Mouse (Mus musculus) testis, adult 2 months (tissue): ENCODE data around the gene Cngb1.

Source experiments
- CTCF ChIP-seq: fragments of 200-500 bp; IDR thresholded peaks from 2 replicates; pipeline ENCODE4 v1.5.1; 2012; ENCODE audit warnings: low read depth, mild to moderate bottlenecking, inconsistent platforms, low read length, moderate library complexity; ENCODE audit not compliant: control insufficient read depth, insufficient read depth, insufficient replicate concordance
- POLR2A ChIP-seq: fragments of 200-500 bp; IDR thresholded peaks from 2 replicates; pipeline ENCODE4 v1.6.1; 2012; ENCODE audit warnings: low read depth, mild to moderate bottlenecking, inconsistent platforms, low read length, moderate library complexity; ENCODE audit not compliant: control insufficient read depth

- TF ChIP-seq CTCF (no peak), POLR2A (no peak)
These were observed 34.5 kb downstream of the Cngb1 start for GRCm38 (mm10) chr8:95271841-95272240.
